Mouse (Mus musculus) neural tube, embryonic 11.5 days (tissue): Measurements from ENCODE around the gene Bcl2. TPM values are rescaled to one million over a fixed set of nuclear protein-coding genes. Genes with fewer than 3 reads are reported as not detected.

ENCODE experiments used
- ATAC-seq: fragments of 200-750 bp; cut with Nextera tagmentation; 2 replicates; pipeline ENCODE4 v1.8.0; 2017; ENCODE audit warnings: moderate number of reproducible peaks, mild to moderate bottlenecking, moderate TSS enrichment, moderate library complexity; ENCODE audit not compliant: insufficient read depth, low FRiP score, low TSS enrichment
- DNase-seq: peaks from one replicate; pipeline ENCODE4 v3.0.0-alpha.2; 2015; ENCODE audit warnings: low spot score
- H3K27ac ChIP-seq: fragments of 300-500 bp; sonication (generic); 2 replicates; pipeline ENCODE4 v1.5.1; 2014; ENCODE audit warnings: low read depth, mild to moderate bottlenecking, low read length
- H3K27me3 ChIP-seq: fragments of 300-500 bp; sonication (generic); 2 replicates; pipeline ENCODE4 v1.6.1; 2014; ENCODE audit warnings: mild to moderate bottlenecking, low read length, mixed read lengths; ENCODE audit not compliant: control insufficient read depth, insufficient read depth
- H3K36me3 ChIP-seq: fragments of 300-500 bp; sonication (generic); 2 replicates; pipeline ENCODE4 v1.6.1; 2014; ENCODE audit warnings: mild to moderate bottlenecking, low read length, moderate library complexity, mixed read lengths; ENCODE audit not compliant: control insufficient read depth, insufficient read depth
- H3K4me1 ChIP-seq: fragments of 300-500 bp; sonication (generic); 2 replicates; pipeline ENCODE4 v1.6.1; 2014; ENCODE audit warnings: low read length, mixed read lengths; ENCODE audit not compliant: control insufficient read depth, insufficient read depth
- H3K4me2 ChIP-seq: fragments of 300-500 bp; sonication (generic); 2 replicates; pipeline ENCODE4 v1.6.1; 2014; ENCODE audit warnings: low read depth, mild to moderate bottlenecking, moderate library complexity
- H3K4me3 ChIP-seq: fragments of 300-500 bp; sonication (generic); 2 replicates; pipeline ENCODE4 v1.5.1; 2014; ENCODE audit warnings: low read depth, low read length
- H3K9ac ChIP-seq: fragments of 300-500 bp; sonication (generic); 2 replicates; pipeline ENCODE4 v1.6.1; 2014; ENCODE audit warnings: mild to moderate bottlenecking, low read length
- H3K9me3 ChIP-seq: fragments of 300-500 bp; sonication (generic); 2 replicates; pipeline ENCODE4 v1.6.1; 2016; ENCODE audit warnings: low read length; ENCODE audit not compliant: control insufficient read depth
- WGBS: fragments of 180-500 bp; shearing (Covaris S2); extraction: QIAGEN DNeasy Blood & Tissue Kit; methylation state at CpG from one replicate; pipeline ENCODE4 v1.1.7; 2014; 5-methylcytosine and 5-hydroxymethylcytosine counted together
- polyA plus RNA-seq: library from polyadenylated mRNA; unstranded; fragments of >200 nt; fragmentation: Nextera tagmentation; extraction: Ambion mirVana; gene quantifications from 2 replicates; pipeline ENCODE4 v1.2.1, GENCODE M21; 2014

The Bcl2 gene
- polyA plus RNA-seq, 1 experiment from 2014 or later, result 5.5 TPM

GRCm38 (mm10) chr1:106703183-106703582, 10.9 kb downstream of the Bcl2 start:
- no peak overlapping the region for H3K4me2 ChIP-seq
- no peak for ATAC-seq
- no peak overlapping the region for H3K27ac ChIP-seq
- H3K27me3 ChIP-seq, result no peaks in the 10 kb centered on the region
- WGBS, result 69% methylated on average over 3 of the region's 3 CpGs
- DNase-seq, result no peak
- H3K36me3 ChIP-seq, result no peaks in the 10 kb centered on the region
- H3K4me3 ChIP-seq, result no peak overlapping the region
- no peaks in the 10 kb centered on the region for H3K4me1 ChIP-seq
- H3K9me3 ChIP-seq, result no peaks in the 10 kb centered on the region
- H3K9ac ChIP-seq, result no peak overlapping the region

DNA sequence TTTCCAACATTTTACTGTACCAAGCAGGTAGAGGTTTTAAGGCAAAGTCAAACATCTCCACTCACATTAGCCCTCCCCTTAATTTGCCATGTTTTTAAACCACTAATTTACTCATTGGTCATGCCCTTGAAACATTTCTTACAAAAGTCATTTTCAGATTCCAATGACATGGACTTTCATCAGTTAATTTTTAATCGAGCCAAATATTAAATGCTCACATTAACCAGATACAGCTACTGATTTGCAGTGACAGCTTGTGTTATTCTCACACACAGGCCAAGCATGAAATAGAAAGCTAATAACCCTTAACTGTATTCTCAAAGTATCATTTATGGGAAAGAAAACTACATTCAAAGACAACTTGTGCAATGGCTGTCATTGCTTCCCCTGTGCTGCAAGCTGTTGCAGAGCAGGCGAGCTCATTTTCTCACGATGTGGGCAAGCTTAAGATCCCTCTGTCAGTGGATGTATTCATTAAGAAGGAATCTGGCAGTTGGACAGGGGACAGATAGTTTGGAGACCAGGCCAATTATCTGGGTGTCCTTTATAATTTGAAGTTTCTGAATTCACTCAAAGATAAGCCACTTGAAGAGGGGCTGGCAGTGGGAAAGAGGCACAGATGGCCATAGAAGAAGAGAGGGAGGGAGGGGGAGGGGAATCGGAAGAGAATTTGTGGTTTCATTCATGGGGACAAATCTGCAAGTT, 11.5 kb downstream of the Bcl2 start:
- 82% methylated on average over 4 of the region's 4 CpGs for WGBS
- Histone ChIP-seq H3K9ac (no peak overlapping the region), H3K27ac (no peak overlapping the region), H3K4me3 (no peak overlapping the region), H3K9me3 (no peaks in the 10 kb centered on the region), H3K36me3 (no peaks in the 10 kb centered on the region), H3K4me1 (no peaks in the 10 kb centered on the region), H3K4me2 (no peak overlapping the region), H3K27me3 (no peaks in the 10 kb centered on the region)
- ATAC-seq (no peak), DNase-seq (no peak)

GRCm38 (mm10) chr1:106700520-106701114, 13.5 kb downstream of the Bcl2 start:
- no peak overlapping the region for H3K4me3 ChIP-seq
- ATAC-seq (no peak), DNase-seq (no peak)
- 94% methylated on average over 9 of the region's 9 CpGs for WGBS
- H3K27me3 ChIP-seq, result no peaks in the 10 kb centered on the region
- no peaks in the 10 kb centered on the region for H3K9me3 ChIP-seq
- no peak overlapping the region for H3K4me2 ChIP-seq
- H3K9ac ChIP-seq, result no peak overlapping the region
- no peak overlapping the region for H3K27ac ChIP-seq
- H3K36me3 ChIP-seq, result no peaks in the 10 kb centered on the region
- no peaks in the 10 kb centered on the region for H3K4me1 ChIP-seq

DNA sequence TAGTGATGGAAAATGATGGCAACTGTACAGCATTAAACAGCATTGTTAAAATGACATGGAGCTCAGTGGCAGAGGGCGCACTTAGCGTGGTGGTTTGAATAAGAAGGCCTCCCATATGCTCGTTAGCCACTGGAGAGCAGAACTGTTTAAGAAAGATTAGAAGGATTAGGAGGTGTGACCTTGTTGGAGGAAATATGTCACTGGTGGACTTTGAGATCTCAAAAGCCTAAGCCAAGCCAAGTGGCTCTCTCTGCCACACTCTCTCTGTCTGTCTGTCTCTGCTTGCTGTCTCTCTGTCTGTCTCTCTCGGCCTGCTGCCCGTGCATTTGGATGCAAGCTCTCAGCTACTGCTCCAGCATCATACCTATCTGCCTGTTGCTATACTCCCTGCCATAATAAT, 17.6 kb downstream of the Bcl2 start:
- Histone ChIP-seq H3K27ac (no peak overlapping the region), H3K9ac (no peak overlapping the region), H3K9me3 (no peaks in the 10 kb centered on the region), H3K4me2 (no peak overlapping the region), H3K4me1 (no peaks in the 10 kb centered on the region), H3K36me3 (no peaks in the 10 kb centered on the region), H3K27me3 (no peaks in the 10 kb centered on the region), H3K4me3 (no peak overlapping the region)
- DNase-seq (no peak), ATAC-seq (no peak)
- WGBS, result 92% methylated on average over 5 of the region's 5 CpGs

- ATAC-seq, result no peak
- 92% methylated on average over 4 of the region's 4 CpGs for WGBS
- H3K9me3 ChIP-seq, result no peaks in the 10 kb centered on the region
- H3K36me3 ChIP-seq, result no peaks in the 10 kb centered on the region
- no peak overlapping the region for H3K27ac ChIP-seq
- no peak overlapping the region for H3K4me2 ChIP-seq
- H3K27me3 ChIP-seq, result no peaks in the 10 kb centered on the region
- no peak overlapping the region for H3K9ac ChIP-seq
- no peaks in the 10 kb centered on the region for H3K4me1 ChIP-seq
- DNase-seq, result no peak
- no peak overlapping the region for H3K4me3 ChIP-seq
These were observed 18.4 kb downstream of the Bcl2 start for GRCm38 (mm10) chr1:106695649-106696048.

- 80% methylated on average over 6 of the region's 6 CpGs for WGBS
- no peak overlapping the region for H3K4me3 ChIP-seq
- DNase-seq (no peak), ATAC-seq (no peak)
- no peak overlapping the region for H3K27ac ChIP-seq
- H3K4me2 ChIP-seq, result no peak overlapping the region
- no peak overlapping the region for H3K9ac ChIP-seq
- no peaks in the 10 kb centered on the region for H3K27me3 ChIP-seq
- no peaks in the 10 kb centered on the region for H3K36me3 ChIP-seq
- no peaks in the 10 kb centered on the region for H3K9me3 ChIP-seq
- no peaks in the 10 kb centered on the region for H3K4me1 ChIP-seq
These were observed 19.8 kb downstream of the Bcl2 start for GRCm38 (mm10) chr1:106694316-106694715.

- H3K4me1 ChIP-seq, result no peaks in the 10 kb centered on the region
- no peak for ATAC-seq
- no peaks in the 10 kb centered on the region for H3K9me3 ChIP-seq
- no peaks in the 10 kb centered on the region for H3K36me3 ChIP-seq
- no peak overlapping the region for H3K9ac ChIP-seq
- H3K4me3 ChIP-seq, result no peak overlapping the region
- no peak for DNase-seq
- H3K27me3 ChIP-seq, result no peaks in the 10 kb centered on the region
- no peak overlapping the region for H3K4me2 ChIP-seq
- no peak overlapping the region for H3K27ac ChIP-seq
These were observed 21.5 kb downstream of the Bcl2 start for GRCm38 (mm10) chr1:106692599-106692998.

GRCm38 (mm10) chr1:106690887-106691286, 23.2 kb downstream of the Bcl2 start:
- no peak overlapping the region for H3K9ac ChIP-seq
- DNase-seq (no peak), ATAC-seq (no peak)
- no peaks in the 10 kb centered on the region for H3K9me3 ChIP-seq
- no peak overlapping the region for H3K4me2 ChIP-seq
- H3K4me3 ChIP-seq, result no peak overlapping the region
- H3K4me1 ChIP-seq, result no peaks in the 10 kb centered on the region
- WGBS, result 79% methylated on average over 6 of the region's 6 CpGs
- no peaks in the 10 kb centered on the region for H3K27me3 ChIP-seq
- no peaks in the 10 kb centered on the region for H3K36me3 ChIP-seq
- no peak overlapping the region for H3K27ac ChIP-seq

GRCm38 (mm10) chr1:106688161-106688516, 25.9 kb downstream of the Bcl2 start:
- H3K9me3 ChIP-seq, result no peaks in the 10 kb centered on the region
- DNase-seq (no peak), ATAC-seq (no peak)
- no peaks in the 10 kb centered on the region for H3K36me3 ChIP-seq
- no peaks in the 10 kb centered on the region for H3K27me3 ChIP-seq
- H3K4me2 ChIP-seq, result no peak overlapping the region
- no peaks in the 10 kb centered on the region for H3K4me1 ChIP-seq
- no peak overlapping the region for H3K9ac ChIP-seq
- H3K27ac ChIP-seq, result no peak overlapping the region
- H3K4me3 ChIP-seq, result no peak overlapping the region
- WGBS, result 92% methylated on average over 5 of the region's 5 CpGs
